Mouse (Mus musculus): ENCODE results near the gene D6Wsu163e.

- no peak for TF ChIP-seq CTCF (IDR thresholded peaks at IDR 0.05)
- no peak for TF ChIP-seq POLR2A (IDR thresholded peaks at IDR 0.05; ENCODE audit: insufficient read depth, low read depth, low read length)
- TF ChIP-seq EP300 (IDR thresholded peaks at IDR 0.05; ENCODE audit: insufficient read depth, low read depth, low read length), result no peak
These were observed 56.6 kb downstream of the D6Wsu163e start for GRCm38 (mm10) chr6:126996399-126996798.

Measured in heart, adult 2 months (tissue).